Mouse (Mus musculus): ENCODE measurements around the gene Wnk4.

Gene Wnk4

DNA sequence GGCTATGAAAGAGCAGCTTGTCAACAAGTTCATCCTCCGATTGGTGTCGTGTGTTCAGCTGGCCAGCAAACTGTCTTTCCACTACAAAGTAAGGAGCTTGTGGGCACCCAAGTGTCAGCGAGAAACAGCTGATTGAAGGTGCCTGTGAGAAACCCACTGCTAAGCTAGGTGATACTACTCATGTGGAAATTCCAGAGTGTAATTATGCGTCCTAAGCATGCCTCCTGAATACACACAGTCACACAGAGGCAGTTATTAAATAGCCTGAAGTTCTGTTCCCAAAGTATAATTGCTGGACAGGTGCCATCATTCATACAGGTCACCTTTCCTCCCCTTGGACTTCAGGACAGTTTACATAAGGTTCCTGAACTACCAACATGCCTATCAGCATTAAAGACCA is 23.4 kb downstream of the Wnk4 start:
- H3K27me3 ChIP-seq (ENCODE audit: insufficient read depth, low read length) = peaks cover 18% of the 10 kb centered on the region
- peaks cover 47% of the 10 kb centered on the region for H3K36me3 ChIP-seq (ENCODE audit: insufficient read depth, low read length)
- no peak overlapping the region for H3K4me3 ChIP-seq (replicated peaks; ENCODE audit: low read length)

DNA sequence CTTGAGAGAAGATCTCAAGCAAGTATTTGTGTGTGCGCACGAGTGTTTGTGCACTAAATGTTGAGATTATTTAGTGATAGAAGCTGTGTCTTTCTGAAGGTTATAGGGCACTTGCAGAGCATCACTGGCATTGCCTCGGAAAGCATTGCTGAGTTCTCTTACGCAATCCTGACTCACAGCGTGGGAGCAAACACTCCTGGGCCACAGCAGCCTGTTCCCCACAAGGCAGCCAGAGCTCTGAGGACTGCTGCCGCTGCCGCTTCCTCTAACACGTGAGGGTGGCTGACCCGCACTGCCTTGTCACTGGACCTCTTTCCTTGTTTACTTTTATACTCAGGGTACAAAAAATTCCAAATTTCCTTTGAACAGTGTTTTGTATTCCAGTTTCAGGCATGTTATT is 26.9 kb downstream of the Wnk4 start:
- Histone ChIP-seq H3K9me3 (ENCODE audit: low read length) (no peaks in the 10 kb centered on the region), H3K4me3 (replicated peaks; ENCODE audit: low read length) (no peak overlapping the region), H3K36me3 (ENCODE audit: insufficient read depth, low read length) (peaks cover 82% of the 10 kb centered on the region), H3K4me1 (replicated peaks; ENCODE audit: low read depth, low read length) (peaks cover 15% of the 10 kb centered on the region), H3K27me3 (ENCODE audit: insufficient read depth, low read length) (no peaks in the 10 kb centered on the region)
- TF ChIP-seq POU5F1 (IDR thresholded peaks at IDR 0.05; ENCODE audit: borderline replicate concordance, low read length) = no peak

More for the DNA sequence above, 23.4 kb downstream of the Wnk4 start:
- no peaks in the 10 kb centered on the region for H3K9me3 ChIP-seq (ENCODE audit: low read length)
- no peak for TF ChIP-seq POU5F1 (IDR thresholded peaks at IDR 0.05; ENCODE audit: borderline replicate concordance, low read length)
- TF ChIP-seq CTCF (conservative IDR thresholded peaks at IDR 0.05; ENCODE audit: low read length) = no peak
- no peak for TF ChIP-seq NANOG (IDR thresholded peaks at IDR 0.05; ENCODE audit: borderline replicate concordance, low read length)
- H3K4me1 ChIP-seq (replicated peaks; ENCODE audit: low read depth, low read length) = peaks cover 27% of the 10 kb centered on the region

DNA sequence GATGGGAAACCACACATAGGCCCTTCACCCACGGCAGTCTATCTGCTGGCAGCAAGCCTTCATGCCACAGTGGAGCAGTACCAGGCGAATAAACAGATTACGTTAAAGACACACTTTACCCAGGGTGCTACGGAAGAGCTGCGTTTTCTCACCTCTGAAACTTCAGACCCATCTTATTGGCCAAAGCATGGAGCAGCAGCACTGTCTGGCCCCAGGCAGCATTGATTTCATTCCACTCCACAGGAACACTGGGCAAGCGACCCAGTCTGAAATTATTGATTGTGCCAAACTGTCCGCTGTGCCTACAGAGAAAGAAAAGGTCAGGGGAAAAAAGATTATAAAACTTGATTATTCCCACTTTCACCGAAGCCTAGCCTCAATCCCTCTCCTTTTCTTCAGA is 30.9 kb downstream of the Wnk4 start:
- H3K27me3 ChIP-seq (ENCODE audit: insufficient read depth, low read length) = no peaks in the 10 kb centered on the region
- H3K36me3 ChIP-seq (ENCODE audit: insufficient read depth, low read length) = peaks cover 95% of the 10 kb centered on the region
- peaks cover 12% of the 10 kb centered on the region for H3K4me1 ChIP-seq (replicated peaks; ENCODE audit: low read depth, low read length)
- no peaks in the 10 kb centered on the region for H3K9me3 ChIP-seq (ENCODE audit: low read length)
- no peak for TF ChIP-seq NANOG (IDR thresholded peaks at IDR 0.05; ENCODE audit: borderline replicate concordance, low read length)
- TF ChIP-seq CTCF (conservative IDR thresholded peaks at IDR 0.05; ENCODE audit: low read length) = no peak
- no peak overlapping the region for H3K4me3 ChIP-seq (replicated peaks; ENCODE audit: low read length)

DNA sequence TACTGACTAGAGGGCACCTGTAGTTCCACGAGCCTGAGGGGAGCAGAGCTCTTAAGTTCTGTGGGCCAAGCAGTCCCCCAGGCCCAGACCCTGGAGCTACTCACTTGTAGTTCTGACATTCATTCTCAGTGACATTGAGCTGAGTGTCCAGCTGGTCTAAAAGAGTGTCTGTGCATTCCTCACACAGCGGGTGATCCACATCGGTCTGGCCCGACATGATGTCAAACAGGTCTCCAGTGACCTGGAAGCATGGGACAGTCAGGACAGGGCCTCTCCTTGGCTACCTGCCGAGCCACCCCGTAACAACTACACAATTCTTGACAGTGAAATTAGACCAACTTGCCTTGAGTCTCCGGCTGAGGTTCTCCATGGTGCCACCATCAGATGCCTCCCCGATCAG is 34.8 kb downstream of the Wnk4 start:
- peaks cover 97% of the 10 kb centered on the region for H3K36me3 ChIP-seq (ENCODE audit: insufficient read depth, low read length)
- peaks cover 12% of the 10 kb centered on the region for H3K4me1 ChIP-seq (replicated peaks; ENCODE audit: low read depth, low read length)
- H3K9me3 ChIP-seq (ENCODE audit: low read length) = no peaks in the 10 kb centered on the region
- TF ChIP-seq NANOG (IDR thresholded peaks at IDR 0.05; ENCODE audit: borderline replicate concordance, low read length) (no peak), POU5F1 (IDR thresholded peaks at IDR 0.05; ENCODE audit: borderline replicate concordance, low read length) (no peak), CTCF (conservative IDR thresholded peaks at IDR 0.05; ENCODE audit: low read length) (no peak)
- H3K27me3 ChIP-seq (ENCODE audit: insufficient read depth, low read length) = no peaks in the 10 kb centered on the region
- H3K4me3 ChIP-seq (replicated peaks; ENCODE audit: low read length) = no peak overlapping the region

DNA sequence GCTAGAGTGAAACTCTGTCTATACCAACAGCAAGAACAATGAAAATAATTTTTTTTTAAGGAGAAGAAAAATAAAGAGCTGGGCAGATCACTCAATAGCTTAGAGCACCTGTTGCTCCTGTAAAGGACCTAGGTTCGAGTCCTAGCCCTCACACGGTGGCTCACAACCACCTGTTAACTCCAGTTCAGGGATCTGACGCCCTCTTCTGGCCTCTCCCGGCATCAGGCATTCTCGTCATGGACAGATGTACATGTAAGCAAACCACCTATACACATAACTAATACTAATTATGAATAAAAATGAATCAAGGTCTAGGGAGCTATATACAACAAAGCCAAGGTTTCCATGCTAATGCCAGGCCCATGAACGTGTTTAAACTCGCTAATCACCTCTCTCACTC is 40.5 kb downstream of the Wnk4 start:
- H3K4me1 ChIP-seq (replicated peaks; ENCODE audit: low read depth, low read length) = peaks cover 15% of the 10 kb centered on the region
- H3K27me3 ChIP-seq (ENCODE audit: insufficient read depth, low read length) = no peaks in the 10 kb centered on the region
- peaks cover 44% of the 10 kb centered on the region for H3K36me3 ChIP-seq (ENCODE audit: insufficient read depth, low read length)
- peak overlapping the region; percentile 98 for H3K4me3 ChIP-seq (replicated peaks; ENCODE audit: low read length)
- no peak for TF ChIP-seq NANOG (IDR thresholded peaks at IDR 0.05; ENCODE audit: borderline replicate concordance, low read length)
- no peak for TF ChIP-seq POU5F1 (IDR thresholded peaks at IDR 0.05; ENCODE audit: borderline replicate concordance, low read length)
- TF ChIP-seq CTCF (conservative IDR thresholded peaks at IDR 0.05; ENCODE audit: low read length) = peak; percentile 15
- no peaks in the 10 kb centered on the region for H3K9me3 ChIP-seq (ENCODE audit: low read length)

DNA sequence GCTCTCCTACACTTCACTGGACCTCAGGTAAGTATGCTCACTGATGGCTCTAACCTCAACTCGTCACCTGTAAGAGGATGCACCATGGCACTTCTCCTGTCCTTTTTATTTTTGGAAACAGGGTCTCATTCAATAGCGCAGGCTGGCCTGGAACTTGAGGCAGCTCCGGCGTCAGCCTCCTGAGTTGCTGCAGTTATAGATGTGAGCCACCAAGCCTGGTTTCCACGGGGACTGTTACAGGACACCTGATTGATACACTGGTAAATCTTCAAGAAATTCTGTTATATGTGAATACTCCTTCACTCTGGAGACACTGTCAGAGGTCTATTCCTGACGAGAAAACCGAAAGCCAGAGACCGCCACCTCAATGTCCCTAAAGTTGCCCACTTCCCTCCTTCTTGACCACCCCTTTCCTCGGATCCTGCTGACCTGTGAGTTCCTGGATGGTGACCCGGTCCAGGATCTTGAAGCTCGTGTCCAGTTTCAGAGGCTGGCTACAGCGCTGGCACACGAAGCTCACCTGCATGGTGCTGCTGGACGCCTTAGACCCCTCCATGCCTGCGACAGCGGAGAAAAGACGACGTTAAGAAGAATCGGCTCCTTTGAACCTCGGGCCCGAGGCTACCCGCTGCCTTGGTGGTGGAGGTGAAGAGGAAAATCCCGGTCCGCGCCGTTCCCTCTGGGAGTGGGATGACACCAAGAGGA is 41.1 kb downstream of the Wnk4 start:
- H3K4me1 ChIP-seq (replicated peaks; ENCODE audit: low read depth, low read length) = peaks cover 18% of the 10 kb centered on the region
- no peaks in the 10 kb centered on the region for H3K9me3 ChIP-seq (ENCODE audit: low read length)
- TF ChIP-seq POU5F1 (IDR thresholded peaks at IDR 0.05; ENCODE audit: borderline replicate concordance, low read length) (no peak), NANOG (IDR thresholded peaks at IDR 0.05; ENCODE audit: borderline replicate concordance, low read length) (no peak), CTCF (conservative IDR thresholded peaks at IDR 0.05; ENCODE audit: low read length) (no peak)

DNA sequence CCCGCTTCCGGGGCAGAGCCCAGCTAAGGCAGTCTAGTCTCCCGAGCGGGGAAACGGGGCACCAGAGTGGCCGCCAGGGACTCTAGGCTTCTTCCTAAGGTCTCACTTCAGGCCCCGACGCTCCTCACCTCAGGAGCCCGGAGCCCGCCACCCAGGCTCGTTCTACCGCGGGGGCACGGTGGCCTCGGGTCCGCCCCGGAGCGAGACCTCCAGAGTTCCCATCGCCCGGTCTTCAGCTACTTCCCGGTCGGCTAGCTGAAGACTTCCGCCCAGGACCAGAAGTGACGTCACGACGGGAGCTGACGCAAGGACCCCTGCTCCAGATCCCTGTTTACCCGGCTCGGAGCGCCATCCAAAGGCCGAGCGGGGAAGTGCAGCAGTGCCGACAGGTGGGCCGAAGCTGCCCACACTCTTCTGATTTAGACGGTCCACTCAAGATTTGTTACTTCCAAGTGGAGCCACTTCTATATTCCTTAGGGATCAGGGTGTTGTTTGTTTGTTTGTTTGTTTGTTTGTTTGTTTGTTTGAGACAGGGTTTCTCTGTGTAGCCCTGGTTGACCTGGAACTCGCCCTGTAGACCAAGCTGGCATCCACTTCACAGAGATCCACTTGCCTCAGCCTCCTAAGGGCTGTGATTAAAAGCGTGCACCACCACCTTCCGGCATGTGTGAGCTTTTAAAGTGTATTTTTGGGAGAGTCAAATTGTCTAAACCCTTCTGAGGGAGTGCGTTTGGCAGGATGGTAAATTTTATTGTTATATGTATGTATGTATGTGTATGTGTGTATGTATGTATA is 41.8 kb downstream of the Wnk4 start, which contains the start of gene Becn1:
Gene Becn1, minus strand, starts transcription at position 283 of the 795 bp plus-strand sequence.
- Histone ChIP-seq H3K27me3 (ENCODE audit: insufficient read depth, low read length) (no peaks in the 10 kb centered on the region), H3K9me3 (ENCODE audit: low read length) (no peaks in the 10 kb centered on the region), H3K4me1 (replicated peaks; ENCODE audit: low read depth, low read length) (peaks cover 26% of the 10 kb centered on the region), H3K4me3 (replicated peaks; ENCODE audit: low read length) (peak within 1 kb of the TSS; percentile 98), H3K36me3 (ENCODE audit: insufficient read depth, low read length) (peaks cover 31% of the 10 kb centered on the region)
- TF ChIP-seq CTCF (conservative IDR thresholded peaks at IDR 0.05; ENCODE audit: low read length) (peak; percentile 98), POU5F1 (IDR thresholded peaks at IDR 0.05; ENCODE audit: borderline replicate concordance, low read length) (no peak)

More for the DNA sequence above, 41.1 kb downstream of the Wnk4 start:
- H3K27me3 ChIP-seq (ENCODE audit: insufficient read depth, low read length) = no peaks in the 10 kb centered on the region
- peak overlapping the region; percentile 98 for H3K4me3 ChIP-seq (replicated peaks; ENCODE audit: low read length)
- H3K36me3 ChIP-seq (ENCODE audit: insufficient read depth, low read length) = peaks cover 38% of the 10 kb centered on the region

DNA sequence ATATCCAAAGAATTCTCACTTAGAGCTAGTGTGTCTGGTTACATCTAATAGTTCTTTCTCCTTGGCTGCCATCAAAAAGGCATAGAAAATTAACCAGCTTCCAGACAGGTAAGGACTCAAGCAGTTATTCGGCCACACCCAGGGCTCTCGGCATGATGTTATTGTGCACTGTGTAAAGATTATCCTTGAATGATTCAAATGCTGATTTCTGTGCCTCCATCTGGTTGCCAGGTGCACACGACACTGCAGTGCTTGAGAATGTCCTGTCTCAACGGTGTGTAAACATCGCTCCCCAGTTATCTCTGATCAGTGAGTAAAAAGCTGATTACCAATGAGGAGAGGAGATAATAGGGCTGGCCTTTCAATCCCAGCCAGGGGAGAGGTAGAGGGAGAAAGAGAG is 47.4 kb downstream of the Wnk4 start:
- TF ChIP-seq NANOG (IDR thresholded peaks at IDR 0.05; ENCODE audit: borderline replicate concordance, low read length) (peak; percentile 57; the same call in 1 of the 2 replicates), POU5F1 (IDR thresholded peaks at IDR 0.05; ENCODE audit: borderline replicate concordance, low read length) (no peak; the same call in 1 of the 2 replicates), CTCF (conservative IDR thresholded peaks at IDR 0.05; ENCODE audit: low read length) (no peak)
- H3K4me1 ChIP-seq (replicated peaks; ENCODE audit: low read depth, low read length) = peaks cover 24% of the 10 kb centered on the region
- 0 out of 2 replicates have a peak, but pooled peaks cover 2% of the 10 kb centered on the region for H3K27me3 ChIP-seq (ENCODE audit: insufficient read depth, low read length)
- no peaks in the 10 kb centered on the region for H3K36me3 ChIP-seq (ENCODE audit: insufficient read depth, low read length)
- H3K4me3 ChIP-seq (replicated peaks; ENCODE audit: low read length) = no peak overlapping the region
- no peaks in the 10 kb centered on the region for H3K9me3 ChIP-seq (ENCODE audit: low read length)

Measured in E14TG2a.4 (cell line).